Mouse (Mus musculus): ENCODE measurements around the gene Atp8a2.

DNA sequence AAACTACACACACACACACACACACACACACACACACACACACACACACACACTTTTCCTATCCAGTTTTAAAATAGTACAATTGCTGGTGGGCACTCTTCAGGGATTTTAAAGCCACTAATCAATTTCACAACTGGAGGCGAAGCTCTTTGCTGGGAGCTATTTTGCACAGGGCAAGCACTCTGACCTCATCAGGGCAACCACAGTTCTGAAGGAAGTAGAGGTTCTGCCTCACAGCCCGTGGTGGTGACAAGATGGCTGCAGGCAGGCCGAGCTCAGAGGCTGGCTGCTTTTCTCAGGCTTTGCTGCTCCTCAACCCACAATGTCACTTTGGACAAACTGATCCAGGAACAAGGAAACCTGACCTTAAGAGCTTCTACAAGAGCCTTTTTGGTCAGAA is 590.0 kb downstream of the Atp8a2 start:
- no peak for TF ChIP-seq CTCF (IDR thresholded peaks at IDR 0.05; ENCODE audit: borderline replicate concordance, extremely low read depth, insufficient read depth, insufficient read length)
- no peak for TF ChIP-seq POLR2A (IDR thresholded peaks at IDR 0.05; ENCODE audit: borderline replicate concordance, extremely low read depth, insufficient read depth, insufficient read length, poor library complexity, severe bottlenecking)
